Mouse (Mus musculus): ENCODE measurements at regions not wholly inside any gene's neighbourhood (a gene's known extent, or its start where the extent isn't known, plus 50 kb on each side); places are given as distances from the start of the nearest gene placed in this dataset.

GRCm38 (mm10) chr3:101161421-101161940 lies 51.4 kb upstream of the Ptgfrn start:
- no peak overlapping the region for H3K9ac ChIP-seq (ENCODE audit: low read depth, low read length)
- H3K27me3 ChIP-seq (ENCODE audit: control insufficient read depth, insufficient read depth, low read length), result no peaks in the 10 kb centered on the region
- H3K4me3 ChIP-seq (ENCODE audit: insufficient read depth, low read depth, low read length), result no peak overlapping the region
- no peak for DNase-seq (ENCODE audit: extremely low read depth, low read depth, low spot score)
- H3K79me2 ChIP-seq (ENCODE audit: control insufficient read depth, insufficient read depth, low read length), result no peaks in the 10 kb centered on the region
- WGBS, result 63% methylated on average over 11 of the region's 11 CpGs
- TF ChIP-seq CTCF (IDR thresholded peaks at IDR 0.05; ENCODE audit: low read depth, low read length) (no peak), POLR2A (IDR thresholded peaks at IDR 0.05; ENCODE audit: extremely low read depth, insufficient read depth, low read length) (no peak)
- H3K36me3 ChIP-seq (ENCODE audit: control insufficient read depth, insufficient read depth, low read length), result no peaks in the 10 kb centered on the region
- H3K27ac ChIP-seq (replicated peaks; ENCODE audit: insufficient read depth, low read depth, low read length), result no peak overlapping the region
- H3K4me1 ChIP-seq (ENCODE audit: control insufficient read depth, insufficient read depth, low read length), result no peaks in the 10 kb centered on the region

Data from liver, adult 2 months (tissue).